Mouse (Mus musculus) embryonic facial prominence, embryonic 13.5 days (tissue): ENCODE results near the gene Tas2r126. TPM values are rescaled to one million over a fixed set of nuclear protein-coding genes. Genes with fewer than 3 reads are reported as not detected.

Experiments used
- ATAC-seq: fragments of 200-750 bp; cut with Nextera tagmentation; 2 replicates; pipeline ENCODE4 v1.8.0; 2017; ENCODE audit warnings: low read depth; ENCODE audit not compliant: insufficient number of reproducible peaks, insufficient read depth, low FRiP score, low TSS enrichment
- H3K27ac ChIP-seq: fragments of 300-500 bp; sonication (generic); 2 replicates; pipeline ENCODE4 v1.5.1; 2015; ENCODE audit warnings: moderate library complexity, mild to moderate bottlenecking, inconsistent platforms
- H3K27me3 ChIP-seq: fragments of 300-500 bp; sonication (generic); 2 replicates; pipeline ENCODE4 v1.6.1; 2015; ENCODE audit warnings: mild to moderate bottlenecking, inconsistent platforms
- H3K36me3 ChIP-seq: fragments of 300-500 bp; sonication (generic); 2 replicates; pipeline ENCODE4 v1.6.1; 2015; ENCODE audit warnings: mild to moderate bottlenecking, inconsistent platforms
- H3K4me1 ChIP-seq: fragments of 300-500 bp; sonication (generic); 2 replicates; pipeline ENCODE4 v1.6.1; 2015; ENCODE audit warnings: inconsistent platforms
- H3K4me2 ChIP-seq: fragments of 300-500 bp; sonication (generic); 2 replicates; pipeline ENCODE4 v1.6.1; 2015; ENCODE audit warnings: moderate library complexity, mild to moderate bottlenecking, inconsistent platforms
- H3K4me3 ChIP-seq: fragments of 300-500 bp; sonication (generic); 2 replicates; pipeline ENCODE4 v1.5.1; 2015; ENCODE audit warnings: mild to moderate bottlenecking, inconsistent platforms
- H3K9ac ChIP-seq: fragments of 300-500 bp; sonication (generic); 2 replicates; pipeline ENCODE4 v1.6.1; 2015; ENCODE audit warnings: mild to moderate bottlenecking, inconsistent platforms
- H3K9me3 ChIP-seq: fragments of 300-500 bp; sonication (generic); 2 replicates; pipeline ENCODE4 v1.6.1; 2016; ENCODE audit warnings: inconsistent platforms
- WGBS: fragments of 180-500 bp; shearing (Covaris S2); methylation state at CpG from one replicate; pipeline ENCODE4 v1.1.7; 2015; ENCODE audit warnings: mixed read lengths; 5-methylcytosine and 5-hydroxymethylcytosine counted together
- polyA plus RNA-seq: library from polyadenylated mRNA; unstranded; fragments of >200 nt; fragmentation: Nextera tagmentation; extraction: Ambion mirVana; gene quantifications from 2 replicates; pipeline ENCODE4 v1.2.1, GENCODE M21; 2015

Tas2r126 gene
- not detected in 2 replicates for polyA plus RNA-seq

- ATAC-seq: no peak
Measured at GRCm38 (mm10) chr6:42434446-42434845, at the start of gene Tas2r126. TSS of gene Tas2r126 (plus strand) at chr6:42434535.

GRCm38 (mm10) chr6:42385635-42386034, 48.7 kb upstream of the Tas2r126 start:
- H3K27me3 ChIP-seq: no peaks in the 10 kb centered on the region
- no peaks in the 10 kb centered on the region for H3K36me3 ChIP-seq
- no peaks in the 10 kb centered on the region for H3K9me3 ChIP-seq
- WGBS: 77% methylated on average over 4 of the region's 4 CpGs
- H3K4me2 ChIP-seq: no peak overlapping the region
- H3K27ac ChIP-seq: no peak overlapping the region
- no peak overlapping the region for H3K9ac ChIP-seq
- no peak for ATAC-seq
- H3K4me1 ChIP-seq: 0 out of 2 replicates have a peak, but pooled peaks cover 3% of the 10 kb centered on the region
- H3K4me3 ChIP-seq: no peak overlapping the region

More at GRCm38 (mm10) chr6:42434446-42434845, at the start of gene Tas2r126:
- Histone ChIP-seq H3K9me3 (no peaks in the 10 kb centered on the region), H3K4me2 (no peak within 1 kb of the TSS), H3K36me3 (no peaks in the 10 kb centered on the region), H3K27ac (no peak within 1 kb of the TSS), H3K27me3 (no peaks in the 10 kb centered on the region), H3K9ac (no peak within 1 kb of the TSS), H3K4me3 (no peak within 1 kb of the TSS), H3K4me1 (no peaks in the 10 kb centered on the region)
- WGBS: 88% methylated on average over 6 of the region's 6 CpGs

- no peak overlapping the region for H3K27ac ChIP-seq
- no peak for ATAC-seq
- H3K9ac ChIP-seq: no peak overlapping the region
- H3K36me3 ChIP-seq: no peaks in the 10 kb centered on the region
- no peaks in the 10 kb centered on the region; the same call in 1 of the 2 replicates for H3K4me1 ChIP-seq
- WGBS: 49% methylated on average over 2 of the region's 2 CpGs
- H3K9me3 ChIP-seq: no peaks in the 10 kb centered on the region
- no peak overlapping the region for H3K4me3 ChIP-seq
- H3K4me2 ChIP-seq: no peak overlapping the region
- H3K27me3 ChIP-seq: no peaks in the 10 kb centered on the region
Measured at GRCm38 (mm10) chr6:42391796-42392330, 42.5 kb upstream of the Tas2r126 start.

- no peaks in the 10 kb centered on the region for H3K9me3 ChIP-seq
- 62% methylated on average over 9 of the region's 9 CpGs for whole genome bisulfite sequencing
- no peak overlapping the region; the same call in 1 of the 2 replicates for H3K27ac ChIP-seq
- no peaks in the 10 kb centered on the region for H3K36me3 ChIP-seq
- H3K9ac ChIP-seq: no peak overlapping the region
- ATAC-seq: 0 out of 2 replicates have a peak, but pooled peaks have one; percentile 37
- no peaks in the 10 kb centered on the region for H3K27me3 ChIP-seq
- H3K4me3 ChIP-seq: no peak overlapping the region
- H3K4me2 ChIP-seq: no peak overlapping the region
- no peaks in the 10 kb centered on the region; the same call in 1 of the 2 replicates for H3K4me1 ChIP-seq
Measured at GRCm38 (mm10) chr6:42395960-42396809, 38.1 kb upstream of the Tas2r126 start.

GRCm38 (mm10) chr6:42397041-42397657, 37.2 kb upstream of the Tas2r126 start:
- Histone ChIP-seq H3K36me3 (no peaks in the 10 kb centered on the region), H3K9me3 (no peaks in the 10 kb centered on the region), H3K4me2 (no peak overlapping the region), H3K27me3 (no peaks in the 10 kb centered on the region), H3K27ac (no peak overlapping the region), H3K9ac (no peak overlapping the region), H3K4me3 (no peak overlapping the region), H3K4me1 (no peaks in the 10 kb centered on the region; the same call in 1 of the 2 replicates)
- ATAC-seq: no peak
- 69% methylated on average over 3 of the region's 3 CpGs for WGBS

- Histone ChIP-seq H3K27ac (no peak overlapping the region), H3K36me3 (no peaks in the 10 kb centered on the region), H3K9me3 (no peaks in the 10 kb centered on the region), H3K9ac (no peak overlapping the region), H3K4me3 (no peak overlapping the region), H3K27me3 (no peaks in the 10 kb centered on the region), H3K4me1 (no peaks in the 10 kb centered on the region; the same call in 1 of the 2 replicates), H3K4me2 (no peak overlapping the region)
- WGBS: 90% methylated on average over 3 of the region's 3 CpGs
- ATAC-seq: no peak
Measured at GRCm38 (mm10) chr6:42398285-42398684, 36.0 kb upstream of the Tas2r126 start.

GRCm38 (mm10) chr6:42398998-42399397, 35.3 kb upstream of the Tas2r126 start:
- Histone ChIP-seq H3K4me3 (no peak overlapping the region), H3K36me3 (no peaks in the 10 kb centered on the region), H3K4me2 (no peak overlapping the region), H3K27me3 (no peaks in the 10 kb centered on the region), H3K4me1 (no peaks in the 10 kb centered on the region; the same call in 1 of the 2 replicates), H3K9me3 (no peaks in the 10 kb centered on the region), H3K9ac (no peak overlapping the region), H3K27ac (no peak overlapping the region)
- ATAC-seq: no peak
- 90% methylated on average over 1 of the region's 1 CpGs for WGBS

GRCm38 (mm10) chr6:42399938-42400337, 34.4 kb upstream of the Tas2r126 start, which contains the start of gene Tas2r143:
TSS of gene Tas2r143 (plus strand) at chr6:42400238.
- Histone ChIP-seq H3K9ac (no peak within 1 kb of the TSS), H3K4me2 (no peak within 1 kb of the TSS), H3K27me3 (no peaks in the 10 kb centered on the region), H3K27ac (no peak within 1 kb of the TSS), H3K4me1 (no peaks in the 10 kb centered on the region; the same call in 1 of the 2 replicates), H3K4me3 (no peak within 1 kb of the TSS), H3K9me3 (no peaks in the 10 kb centered on the region), H3K36me3 (no peaks in the 10 kb centered on the region)
- no peak for ATAC-seq
- 79% methylated on average over 1 of the region's 1 CpGs for WGBS

- no peak within 1 kb of the TSS for H3K27ac ChIP-seq
- WGBS: 80% methylated on average over 2 of the region's 2 CpGs
- H3K4me3 ChIP-seq: no peak within 1 kb of the TSS
- H3K36me3 ChIP-seq: no peaks in the 10 kb centered on the region
- H3K4me1 ChIP-seq: no peaks in the 10 kb centered on the region
- H3K9ac ChIP-seq: no peak within 1 kb of the TSS
- H3K4me2 ChIP-seq: no peak within 1 kb of the TSS
- no peaks in the 10 kb centered on the region for H3K27me3 ChIP-seq
- H3K9me3 ChIP-seq: no peaks in the 10 kb centered on the region
- ATAC-seq: no peak
Measured at GRCm38 (mm10) chr6:42405134-42405533, 29.2 kb upstream of the Tas2r126 start, which contains the start of gene Tas2r135. TSS of gene Tas2r135 (plus strand) at chr6:42405434.

GRCm38 (mm10) chr6:42419443-42419842, 14.9 kb upstream of the Tas2r126 start:
- Histone ChIP-seq H3K4me2 (no peak overlapping the region), H3K27ac (no peak overlapping the region), H3K4me3 (no peak overlapping the region), H3K27me3 (no peaks in the 10 kb centered on the region), H3K9ac (no peak overlapping the region), H3K36me3 (no peaks in the 10 kb centered on the region), H3K9me3 (no peaks in the 10 kb centered on the region), H3K4me1 (no peaks in the 10 kb centered on the region)
- 87% methylated on average over 2 of the region's 2 CpGs for WGBS
- ATAC-seq: no peak

- H3K9me3 ChIP-seq: no peaks in the 10 kb centered on the region
- H3K4me3 ChIP-seq: no peak overlapping the region
- H3K4me2 ChIP-seq: no peak overlapping the region
- WGBS: 70% methylated on average over 2 of the region's 2 CpGs
- no peak overlapping the region for H3K27ac ChIP-seq
- H3K9ac ChIP-seq: no peak overlapping the region
- no peaks in the 10 kb centered on the region for H3K36me3 ChIP-seq
- H3K27me3 ChIP-seq: no peaks in the 10 kb centered on the region
- ATAC-seq: no peak
- no peaks in the 10 kb centered on the region for H3K4me1 ChIP-seq
Measured at GRCm38 (mm10) chr6:42421439-42421838, 12.9 kb upstream of the Tas2r126 start.
